Mouse (Mus musculus) liver, embryonic 14.5 days (tissue): ENCODE measurements around the gene Hdac4.

Source experiments
- CTCF ChIP-seq: IDR thresholded peaks from 2 replicates; pipeline ENCODE4 v1.5.1; 2016; ENCODE audit warnings: antibody characterized with exemption, low read depth, control low read depth
- EP300 ChIP-seq: IDR thresholded peaks from 2 replicates; pipeline ENCODE4 v1.6.1; 2016; ENCODE audit warnings: antibody characterized with exemption, low read depth

- TF ChIP-seq CTCF = no peak
- no peak for TF ChIP-seq EP300
These were observed 230.8 kb downstream of the Hdac4 start for GRCm38 (mm10) chr1:91964486-91965335.
